Mouse (Mus musculus): ENCODE measurements around the gene Hspb1.

Hspb1 gene

GRCm38 (mm10) chr5:135910813-135911212, 23.1 kb downstream of the Hspb1 start:
- TF ChIP-seq POU5F1 (IDR thresholded peaks at IDR 0.05; ENCODE audit: borderline replicate concordance, low read length) (no peak), CTCF (conservative IDR thresholded peaks at IDR 0.05; ENCODE audit: low read length) (no peak), NANOG (IDR thresholded peaks at IDR 0.05; ENCODE audit: borderline replicate concordance, low read length) (no peak)
- Histone ChIP-seq H3K4me1 (replicated peaks; ENCODE audit: low read depth, low read length) (peaks cover 100% of the 10 kb centered on the region), H3K4me3 (replicated peaks; ENCODE audit: low read length) (peak overlapping the region; percentile 49; the same call in 1 of the 2 replicates), H3K27me3 (ENCODE audit: insufficient read depth, low read length) (no peaks in the 10 kb centered on the region), H3K36me3 (ENCODE audit: insufficient read depth, low read length) (peaks cover 99% of the 10 kb centered on the region), H3K9me3 (ENCODE audit: low read length) (no peaks in the 10 kb centered on the region)

GRCm38 (mm10) chr5:135911633-135912220, 24.0 kb downstream of the Hspb1 start:
- Histone ChIP-seq H3K4me1 (replicated peaks; ENCODE audit: low read depth, low read length) (peaks cover 100% of the 10 kb centered on the region), H3K27me3 (ENCODE audit: insufficient read depth, low read length) (no peaks in the 10 kb centered on the region), H3K36me3 (ENCODE audit: insufficient read depth, low read length) (peaks cover 99% of the 10 kb centered on the region), H3K9me3 (ENCODE audit: low read length) (no peaks in the 10 kb centered on the region), H3K4me3 (replicated peaks; ENCODE audit: low read length) (peak overlapping the region; percentile 49)
- no peak for TF ChIP-seq NANOG (IDR thresholded peaks at IDR 0.05; ENCODE audit: borderline replicate concordance, low read length)
- no peak for TF ChIP-seq CTCF (conservative IDR thresholded peaks at IDR 0.05; ENCODE audit: low read length)
- TF ChIP-seq POU5F1 (IDR thresholded peaks at IDR 0.05; ENCODE audit: borderline replicate concordance, low read length): no peak

- Histone ChIP-seq H3K9me3 (ENCODE audit: low read length) (no peaks in the 10 kb centered on the region), H3K4me3 (replicated peaks; ENCODE audit: low read length) (no peak overlapping the region), H3K27me3 (ENCODE audit: insufficient read depth, low read length) (no peaks in the 10 kb centered on the region), H3K36me3 (ENCODE audit: insufficient read depth, low read length) (peaks cover 99% of the 10 kb centered on the region), H3K4me1 (replicated peaks; ENCODE audit: low read depth, low read length) (peaks cover 100% of the 10 kb centered on the region)
- TF ChIP-seq NANOG (IDR thresholded peaks at IDR 0.05; ENCODE audit: borderline replicate concordance, low read length): no peak
- TF ChIP-seq CTCF (conservative IDR thresholded peaks at IDR 0.05; ENCODE audit: low read length): no peak
- TF ChIP-seq POU5F1 (IDR thresholded peaks at IDR 0.05; ENCODE audit: borderline replicate concordance, low read length): no peak
Observed at GRCm38 (mm10) chr5:135913201-135913600, 25.5 kb downstream of the Hspb1 start.

GRCm38 (mm10) chr5:135914156-135914555, 26.4 kb downstream of the Hspb1 start:
- no peaks in the 10 kb centered on the region for H3K27me3 ChIP-seq (ENCODE audit: insufficient read depth, low read length)
- H3K4me1 ChIP-seq (replicated peaks; ENCODE audit: low read depth, low read length): peaks cover 100% of the 10 kb centered on the region
- peak overlapping the region; percentile 43 for H3K4me3 ChIP-seq (replicated peaks; ENCODE audit: low read length)
- TF ChIP-seq NANOG (IDR thresholded peaks at IDR 0.05; ENCODE audit: borderline replicate concordance, low read length) (no peak), CTCF (conservative IDR thresholded peaks at IDR 0.05; ENCODE audit: low read length) (no peak), POU5F1 (IDR thresholded peaks at IDR 0.05; ENCODE audit: borderline replicate concordance, low read length) (no peak)
- peaks cover 99% of the 10 kb centered on the region for H3K36me3 ChIP-seq (ENCODE audit: insufficient read depth, low read length)
- no peaks in the 10 kb centered on the region for H3K9me3 ChIP-seq (ENCODE audit: low read length)

GRCm38 (mm10) chr5:135916051-135916565, 28.4 kb downstream of the Hspb1 start:
- TF ChIP-seq CTCF (conservative IDR thresholded peaks at IDR 0.05; ENCODE audit: low read length) (no peak), NANOG (IDR thresholded peaks at IDR 0.05; ENCODE audit: borderline replicate concordance, low read length) (no peak), POU5F1 (IDR thresholded peaks at IDR 0.05; ENCODE audit: borderline replicate concordance, low read length) (no peak)
- peaks cover 99% of the 10 kb centered on the region for H3K36me3 ChIP-seq (ENCODE audit: insufficient read depth, low read length)
- H3K9me3 ChIP-seq (ENCODE audit: low read length): no peaks in the 10 kb centered on the region
- H3K4me3 ChIP-seq (replicated peaks; ENCODE audit: low read length): peak overlapping the region; percentile 23
- no peaks in the 10 kb centered on the region for H3K27me3 ChIP-seq (ENCODE audit: insufficient read depth, low read length)
- peaks cover 99% of the 10 kb centered on the region for H3K4me1 ChIP-seq (replicated peaks; ENCODE audit: low read depth, low read length)

- Histone ChIP-seq H3K4me1 (replicated peaks; ENCODE audit: low read depth, low read length) (peaks cover 99% of the 10 kb centered on the region), H3K27me3 (ENCODE audit: insufficient read depth, low read length) (no peaks in the 10 kb centered on the region), H3K36me3 (ENCODE audit: insufficient read depth, low read length) (peaks cover 99% of the 10 kb centered on the region), H3K9me3 (ENCODE audit: low read length) (no peaks in the 10 kb centered on the region), H3K4me3 (replicated peaks; ENCODE audit: low read length) (peak overlapping the region; percentile 23; the same call in 1 of the 2 replicates)
- TF ChIP-seq NANOG (IDR thresholded peaks at IDR 0.05; ENCODE audit: borderline replicate concordance, low read length): no peak
- no peak for TF ChIP-seq POU5F1 (IDR thresholded peaks at IDR 0.05; ENCODE audit: borderline replicate concordance, low read length)
- no peak for TF ChIP-seq CTCF (conservative IDR thresholded peaks at IDR 0.05; ENCODE audit: low read length)
Observed at GRCm38 (mm10) chr5:135916601-135917000, 28.9 kb downstream of the Hspb1 start.

GRCm38 (mm10) chr5:135917327-135918058, 29.8 kb downstream of the Hspb1 start:
- TF ChIP-seq CTCF (conservative IDR thresholded peaks at IDR 0.05; ENCODE audit: low read length) (peak; percentile 86), POU5F1 (IDR thresholded peaks at IDR 0.05; ENCODE audit: borderline replicate concordance, low read length) (no peak), NANOG (IDR thresholded peaks at IDR 0.05; ENCODE audit: borderline replicate concordance, low read length) (no peak)
- no peaks in the 10 kb centered on the region for H3K9me3 ChIP-seq (ENCODE audit: low read length)
- H3K4me1 ChIP-seq (replicated peaks; ENCODE audit: low read depth, low read length): peaks cover 99% of the 10 kb centered on the region
- peak overlapping the region; percentile 37; the same call in 1 of the 2 replicates for H3K4me3 ChIP-seq (replicated peaks; ENCODE audit: low read length)
- H3K36me3 ChIP-seq (ENCODE audit: insufficient read depth, low read length): peaks cover 99% of the 10 kb centered on the region
- no peaks in the 10 kb centered on the region for H3K27me3 ChIP-seq (ENCODE audit: insufficient read depth, low read length)

- Histone ChIP-seq H3K4me1 (replicated peaks; ENCODE audit: low read depth, low read length) (peaks cover 99% of the 10 kb centered on the region), H3K4me3 (replicated peaks; ENCODE audit: low read length) (no peak overlapping the region; the same call in 1 of the 2 replicates), H3K9me3 (ENCODE audit: low read length) (no peaks in the 10 kb centered on the region), H3K27me3 (ENCODE audit: insufficient read depth, low read length) (no peaks in the 10 kb centered on the region), H3K36me3 (ENCODE audit: insufficient read depth, low read length) (peaks cover 99% of the 10 kb centered on the region)
- TF ChIP-seq CTCF (conservative IDR thresholded peaks at IDR 0.05; ENCODE audit: low read length) (no peak), POU5F1 (IDR thresholded peaks at IDR 0.05; ENCODE audit: borderline replicate concordance, low read length) (no peak), NANOG (IDR thresholded peaks at IDR 0.05; ENCODE audit: borderline replicate concordance, low read length) (no peak)
Observed at GRCm38 (mm10) chr5:135918059-135918437, 30.3 kb downstream of the Hspb1 start.
